Mouse (Mus musculus) midbrain, postnatal 0 days (tissue): ENCODE data around the gene Slc8a1. TPM values are rescaled to one million over a fixed set of nuclear protein-coding genes. Genes with fewer than 3 reads are reported as not detected.

ENCODE experiments used
- ATAC-seq: fragments of 200-750 bp; cut with Nextera tagmentation; 2 replicates; pipeline ENCODE4 v1.8.0; 2017; ENCODE audit warnings: moderate number of reproducible peaks, mild to moderate bottlenecking, moderate TSS enrichment, moderate library complexity; ENCODE audit not compliant: low FRiP score
- DNase-seq: peaks from one replicate; pipeline ENCODE4 v3.0.0-alpha.2; 2015; ENCODE audit warnings: low spot score
- H3K27ac ChIP-seq: fragments of 300-500 bp; sonication (generic); 2 replicates; pipeline ENCODE4 v1.5.1; 2014; ENCODE audit warnings: low read depth, mild to moderate bottlenecking, low read length, mixed read lengths
- H3K27me3 ChIP-seq: fragments of 300-500 bp; sonication (generic); 2 replicates; pipeline ENCODE4 v1.6.1; 2014; ENCODE audit warnings: low read length, control low read depth, mixed read lengths; ENCODE audit not compliant: insufficient read depth
- H3K36me3 ChIP-seq: fragments of 300-500 bp; sonication (generic); 2 replicates; pipeline ENCODE4 v1.6.1; 2014; ENCODE audit warnings: low read length, control low read depth, mixed read lengths; ENCODE audit not compliant: insufficient read depth
- H3K4me1 ChIP-seq: fragments of 300-500 bp; sonication (generic); 2 replicates; pipeline ENCODE4 v1.6.1; 2014; ENCODE audit warnings: mild to moderate bottlenecking, control low read depth, antibody characterized with exemption, low read length, mixed read lengths; ENCODE audit not compliant: insufficient read depth
- H3K4me2 ChIP-seq: fragments of 300-500 bp; sonication (generic); 2 replicates; pipeline ENCODE4 v1.6.1; 2014; ENCODE audit warnings: low read depth, mild to moderate bottlenecking, low read length, mixed read lengths; ENCODE audit not compliant: poor library complexity, severe bottlenecking
- H3K4me3 ChIP-seq: fragments of 300-500 bp; sonication (generic); 2 replicates; pipeline ENCODE4 v1.5.1; 2014; ENCODE audit warnings: low read depth, mild to moderate bottlenecking, low read length, moderate library complexity
- H3K9ac ChIP-seq: fragments of 300-500 bp; sonication (generic); replicated peaks from 2 replicates; pipeline ENCODE4 v1.6.1; 2014; ENCODE audit warnings: mild to moderate bottlenecking, low read length, moderate library complexity, mixed read lengths; ENCODE audit not compliant: poor library complexity, severe bottlenecking
- H3K9me3 ChIP-seq: fragments of 300-500 bp; sonication (generic); 2 replicates; pipeline ENCODE4 v1.6.1; 2016; ENCODE audit warnings: low read length, control low read depth
- CTCF ChIP-seq: IDR thresholded peaks from 2 replicates; pipeline ENCODE4 v1.5.1; 2016; ENCODE audit warnings: antibody characterized with exemption, mild to moderate bottlenecking
- WGBS: fragments of 180-500 bp; shearing (Covaris S2); extraction: QIAGEN DNeasy Blood & Tissue Kit; methylation state at CpG from one replicate; pipeline ENCODE4 v1.1.7; 2014; 5-methylcytosine and 5-hydroxymethylcytosine counted together
- polyA plus RNA-seq: library from polyadenylated mRNA; unstranded; fragments of >200 nt; fragmentation: Nextera tagmentation; extraction: Ambion mirVana; gene quantifications from 2 replicates; pipeline ENCODE4 v1.2.1, GENCODE M21; 2015
- total RNA-seq: library from RNA; depleted of rRNA; stranded (reverse); fragments of >200 nt; gene quantifications from 2 replicates; pipeline ENCODE4 v1.2.3, GENCODE M21; 2014

Slc8a1 gene
- total and polyA plus RNA-seq, 2 experiments from 2014 or later = 17.9 to 123 TPM

- ATAC-seq (no peak), DNase-seq (no peak)
- H3K4me1 ChIP-seq = no peaks in the 10 kb centered on the region
- WGBS = 82% methylated on average over 6 of the region's 6 CpGs
- TF ChIP-seq CTCF = no peak
- H3K27me3 ChIP-seq = no peaks in the 10 kb centered on the region
- H3K36me3 ChIP-seq = no peaks in the 10 kb centered on the region
- H3K9me3 ChIP-seq = no peaks in the 10 kb centered on the region
- no peak overlapping the region for H3K27ac ChIP-seq
- H3K4me2 ChIP-seq = no peak overlapping the region
- no peak overlapping the region for H3K4me3 ChIP-seq
- no peak overlapping the region for H3K9ac ChIP-seq
These were observed 186.1 kb downstream of the Slc8a1 start for GRCm38 (mm10) chr17:81551856-81552635.

- no peak for TF ChIP-seq CTCF
- WGBS = 92% methylated on average over 3 of the region's 3 CpGs
- Histone ChIP-seq H3K9me3 (no peaks in the 10 kb centered on the region), H3K4me1 (no peaks in the 10 kb centered on the region), H3K9ac (no peak overlapping the region), H3K4me2 (no peak overlapping the region), H3K4me3 (no peak overlapping the region), H3K27me3 (no peaks in the 10 kb centered on the region), H3K27ac (no peak overlapping the region), H3K36me3 (no peaks in the 10 kb centered on the region)
- DNase-seq (no peak), ATAC-seq (no peak)
These were observed 187.3 kb downstream of the Slc8a1 start for GRCm38 (mm10) chr17:81550864-81551263.

DNA sequence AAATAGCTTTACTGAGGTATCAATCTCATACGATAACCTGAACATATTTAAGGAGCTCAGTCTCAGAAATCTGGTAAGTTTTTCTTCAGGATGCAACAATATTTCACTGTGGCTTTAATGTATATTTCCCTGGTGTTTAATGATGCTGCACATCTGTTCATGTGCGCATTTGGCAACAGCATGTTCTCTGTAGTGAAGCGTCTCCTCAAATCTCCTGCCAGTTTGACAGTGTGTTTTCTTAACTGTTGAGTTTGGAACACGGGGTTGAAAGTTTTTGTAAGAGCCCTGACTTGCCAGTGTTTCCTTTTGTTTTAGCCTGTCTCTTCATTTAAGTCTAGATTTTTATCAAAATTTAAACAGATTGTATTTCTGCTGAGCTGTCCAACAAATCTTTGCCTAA is 190.2 kb downstream of the Slc8a1 start:
- ATAC-seq = no peak
- Histone ChIP-seq H3K4me3 (no peak overlapping the region), H3K36me3 (no peaks in the 10 kb centered on the region), H3K27me3 (no peaks in the 10 kb centered on the region), H3K27ac (no peak overlapping the region), H3K4me1 (no peaks in the 10 kb centered on the region), H3K9ac (no peak overlapping the region), H3K9me3 (no peaks in the 10 kb centered on the region), H3K4me2 (no peak overlapping the region)
- 85% methylated on average over 4 of the region's 4 CpGs for WGBS
- TF ChIP-seq CTCF = no peak
- DNase-seq = no peak

DNA sequence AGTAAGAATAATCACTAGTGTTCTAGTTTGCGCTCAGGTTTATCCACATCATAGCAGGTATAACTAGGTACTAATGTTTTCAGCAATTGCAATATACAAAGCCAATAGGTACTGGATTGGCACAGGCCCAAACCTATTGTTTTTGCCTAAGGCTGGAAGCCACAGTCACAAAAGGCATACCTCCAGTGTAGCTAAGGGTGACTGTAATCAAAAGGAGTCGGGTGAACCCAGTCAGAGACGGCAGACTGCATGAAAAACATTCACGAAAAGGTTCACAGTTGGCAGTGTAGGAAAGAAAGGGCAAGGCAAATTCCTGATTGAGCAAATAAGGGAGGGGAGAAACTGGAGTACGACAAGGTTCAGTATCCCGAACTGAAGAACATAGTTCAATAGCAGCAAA is 191.7 kb downstream of the Slc8a1 start:
- DNase-seq (no peak), ATAC-seq (no peak)
- no peak overlapping the region for H3K27ac ChIP-seq
- WGBS = 60% methylated on average over 6 of the region's 6 CpGs
- H3K9ac ChIP-seq = no peak overlapping the region
- H3K9me3 ChIP-seq = no peaks in the 10 kb centered on the region
- H3K4me3 ChIP-seq = no peak overlapping the region
- H3K27me3 ChIP-seq = no peaks in the 10 kb centered on the region
- no peaks in the 10 kb centered on the region for H3K36me3 ChIP-seq
- H3K4me1 ChIP-seq = no peaks in the 10 kb centered on the region
- H3K4me2 ChIP-seq = no peak overlapping the region
- no peak for TF ChIP-seq CTCF

DNA sequence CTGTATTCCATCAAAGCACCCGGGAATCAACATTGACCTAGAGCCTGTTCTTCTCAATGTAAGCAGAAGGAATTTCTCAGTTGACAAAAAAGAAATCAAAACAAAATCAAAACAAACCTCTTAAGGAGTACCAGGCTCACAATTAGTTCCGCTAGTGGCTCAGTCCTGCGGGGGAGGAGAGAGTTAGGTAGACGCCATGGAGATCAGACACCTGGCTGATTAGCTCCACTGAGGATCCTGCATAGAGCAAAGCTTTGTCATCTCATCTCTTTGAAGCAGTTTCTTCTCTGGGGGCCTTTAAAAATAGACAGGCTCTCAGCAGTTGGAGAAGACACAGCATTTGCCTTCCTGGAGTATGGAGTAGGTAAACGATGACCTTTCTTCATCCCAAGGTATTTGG is 192.2 kb downstream of the Slc8a1 start:
- 79% methylated on average over 5 of the region's 5 CpGs for WGBS

DNA sequence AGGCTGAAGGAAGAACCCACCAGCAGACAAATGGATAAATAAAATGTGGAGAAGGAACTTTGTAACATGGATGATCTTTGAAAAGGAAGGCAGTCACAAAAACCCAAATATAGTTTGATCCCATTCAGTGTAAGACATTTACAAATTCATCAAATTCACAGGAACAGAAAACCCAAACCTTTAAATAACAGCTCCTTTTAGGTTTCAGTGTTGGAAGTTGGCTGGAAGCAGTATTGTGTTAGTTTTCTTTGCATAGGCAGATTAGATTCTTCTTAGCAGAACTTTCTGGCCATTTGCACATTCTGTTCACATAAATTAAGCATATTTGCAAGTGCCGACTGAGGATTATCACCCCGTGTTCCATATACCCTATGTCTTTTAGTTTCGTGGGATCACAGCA is 193.3 kb downstream of the Slc8a1 start:
- no peak for TF ChIP-seq CTCF
- 76% methylated on average over 3 of the region's 3 CpGs for WGBS
- ATAC-seq = no peak
- H3K27me3 ChIP-seq = no peaks in the 10 kb centered on the region
- no peak overlapping the region for H3K4me2 ChIP-seq
- DNase-seq = no peak
- H3K36me3 ChIP-seq = no peaks in the 10 kb centered on the region
- no peaks in the 10 kb centered on the region for H3K4me1 ChIP-seq
- H3K4me3 ChIP-seq = no peak overlapping the region
- no peak overlapping the region for H3K27ac ChIP-seq
- no peaks in the 10 kb centered on the region for H3K9me3 ChIP-seq
- H3K9ac ChIP-seq = no peak overlapping the region

More for the DNA sequence above, 192.2 kb downstream of the Slc8a1 start:
- Histone ChIP-seq H3K9ac (no peak overlapping the region), H3K36me3 (no peaks in the 10 kb centered on the region), H3K4me1 (no peaks in the 10 kb centered on the region), H3K4me3 (no peak overlapping the region), H3K27ac (no peak overlapping the region), H3K4me2 (no peak overlapping the region), H3K27me3 (no peaks in the 10 kb centered on the region), H3K9me3 (no peaks in the 10 kb centered on the region)
- TF ChIP-seq CTCF = no peak
- ATAC-seq (no peak), DNase-seq (no peak)
